Mouse (Mus musculus) forebrain, embryonic 12.5 days (tissue): ENCODE results near the gene Arl2bp. TPM values are rescaled to one million over a fixed set of nuclear protein-coding genes. Genes with fewer than 3 reads are reported as not detected.

Source experiments
- ATAC-seq: fragments of 200-750 bp; cut with Nextera tagmentation; 2 replicates; pipeline ENCODE4 v1.8.0; 2017; ENCODE audit warnings: moderate TSS enrichment; ENCODE audit not compliant: low FRiP score
- H3K27ac ChIP-seq: fragments of 300-500 bp; sonication (generic); 2 replicates; pipeline ENCODE4 v1.5.1; 2016; ENCODE audit warnings: mild to moderate bottlenecking
- H3K27me3 ChIP-seq: fragments of 300-500 bp; sonication (generic); 2 replicates; pipeline ENCODE4 v1.6.1; 2016; ENCODE audit warnings: mild to moderate bottlenecking
- H3K36me3 ChIP-seq: fragments of 300-500 bp; sonication (generic); replicated peaks from 2 replicates; pipeline ENCODE4 v1.6.1; 2016; ENCODE audit warnings: mild to moderate bottlenecking
- H3K4me1 ChIP-seq: fragments of 300-500 bp; sonication (generic); 2 replicates; pipeline ENCODE4 v1.6.1; 2016
- H3K4me2 ChIP-seq: fragments of 300-500 bp; sonication (generic); 2 replicates; pipeline ENCODE4 v1.6.1; 2016; ENCODE audit warnings: mild to moderate bottlenecking, moderate library complexity
- H3K4me3 ChIP-seq: fragments of 300-500 bp; sonication (generic); replicated peaks from 2 replicates; pipeline ENCODE4 v1.5.1; 2016; ENCODE audit warnings: mild to moderate bottlenecking
- H3K9ac ChIP-seq: fragments of 300-500 bp; sonication (generic); 2 replicates; pipeline ENCODE4 v1.6.1; 2016; ENCODE audit warnings: mild to moderate bottlenecking
- H3K9me3 ChIP-seq: fragments of 300-500 bp; sonication (generic); 2 replicates; pipeline ENCODE4 v1.6.1; 2016
- WGBS: fragments of 180-500 bp; shearing (Covaris S2); methylation state at CpG from one replicate; pipeline ENCODE4 v1.1.7; 2016; 5-methylcytosine and 5-hydroxymethylcytosine counted together
- polyA plus RNA-seq: library from polyadenylated mRNA; unstranded; fragments of >200 nt; fragmentation: Nextera tagmentation; extraction: Ambion mirVana; gene quantifications from 2 replicates; pipeline ENCODE4 v1.2.1, GENCODE M21; 2016

Gene Arl2bp
- polyA plus RNA-seq, 1 experiment from 2014 or later: 248 TPM

GRCm38 (mm10) chr8:94714556-94714955, 48.2 kb downstream of the Arl2bp start:
- Histone ChIP-seq H3K4me2 (no peak overlapping the region), H3K9me3 (no peaks in the 10 kb centered on the region), H3K27ac (no peak overlapping the region), H3K4me3 (no peak overlapping the region), H3K27me3 (peaks cover 5% of the 10 kb centered on the region; the same call in 1 of the 2 replicates), H3K36me3 (no peaks in the 10 kb centered on the region), H3K9ac (no peak overlapping the region), H3K4me1 (no peaks in the 10 kb centered on the region)
- no peak for ATAC-seq
- WGBS: 57% methylated on average over 5 of the region's 5 CpGs

GRCm38 (mm10) chr8:94715871-94716270, 49.5 kb downstream of the Arl2bp start:
- Histone ChIP-seq H3K27ac (no peak overlapping the region), H3K9ac (no peak overlapping the region), H3K27me3 (peaks cover 5% of the 10 kb centered on the region; the same call in 1 of the 2 replicates), H3K4me1 (no peaks in the 10 kb centered on the region), H3K36me3 (no peaks in the 10 kb centered on the region), H3K9me3 (no peaks in the 10 kb centered on the region), H3K4me3 (no peak overlapping the region), H3K4me2 (no peak overlapping the region)
- 90% methylated on average over 3 of the region's 3 CpGs for WGBS
- ATAC-seq: no peak

- 94% methylated on average over 1 of the region's 1 CpGs for WGBS
Measured at GRCm38 (mm10) chr8:94716841-94717240, 50.4 kb downstream of the Arl2bp start.

More at GRCm38 (mm10) chr8:94716841-94717240, 50.4 kb downstream of the Arl2bp start:
- no peak overlapping the region for H3K27ac ChIP-seq
- H3K9ac ChIP-seq: no peak overlapping the region
- no peak overlapping the region for H3K4me2 ChIP-seq
- ATAC-seq: no peak
- no peak overlapping the region for H3K4me3 ChIP-seq
- H3K36me3 ChIP-seq: no peaks in the 10 kb centered on the region
- H3K9me3 ChIP-seq: no peaks in the 10 kb centered on the region
- no peaks in the 10 kb centered on the region for H3K4me1 ChIP-seq
- H3K27me3 ChIP-seq: peaks cover 5% of the 10 kb centered on the region; the same call in 1 of the 2 replicates

Other genes with a start within 250 kb of the Arl2bp start
- gene Nlrc5, start 232.2 kb upstream of the Arl2bp start, polyA plus RNA-seq: 0.12 and 0.13 TPM in 2 replicates
- 18.2 and 18.5 TPM in 2 replicates for gene Cpne2, start 133.6 kb upstream of the Arl2bp start, polyA plus RNA-seq
- gene Rspry1, start 64.7 kb upstream of the Arl2bp start, polyA plus RNA-seq: 53.4 and 54.7 TPM in 2 replicates
- gene Fam192a, start 64.6 kb upstream of the Arl2bp start, polyA plus RNA-seq: 116 and 122 TPM in 2 replicates
- gene Pllp, start 29.7 kb downstream of the Arl2bp start, polyA plus RNA-seq: 0.52 and 0.92 TPM in 2 replicates
- gene Ccl22, start 79.0 kb downstream of the Arl2bp start, polyA plus RNA-seq: not detected in 2 replicates
- 8.3 and 9.4 TPM in 2 replicates for gene Cx3cl1, start 105.4 kb downstream of the Arl2bp start, polyA plus RNA-seq
- 0.56 TPM in 1 of 2 replicates, not detected in the other for gene Ccl17, start 143.9 kb downstream of the Arl2bp start, polyA plus RNA-seq
- gene Coq9, start 171.7 kb downstream of the Arl2bp start, polyA plus RNA-seq: 47.8 and 52.3 TPM in 2 replicates
- 170 and 179 TPM in 2 replicates for gene Ciapin1, start 171.8 kb downstream of the Arl2bp start, polyA plus RNA-seq
- 144 and 147 TPM in 2 replicates for gene Polr2c, start 190.8 kb downstream of the Arl2bp start, polyA plus RNA-seq
- 22.0 and 25.1 TPM in 2 replicates for gene Dok4, start 209.7 kb downstream of the Arl2bp start, polyA plus RNA-seq